Mouse (Mus musculus) lung, postnatal 0 days (tissue): ENCODE measurements around the gene Dnttip1.

Experiments
- CTCF ChIP-seq: IDR thresholded peaks from 2 replicates; pipeline ENCODE4 v1.5.1; 2016; ENCODE audit warnings: antibody characterized with exemption, mild to moderate bottlenecking
- EP300 ChIP-seq: IDR thresholded peaks from 2 replicates; pipeline ENCODE4 v1.6.1; 2016; ENCODE audit warnings: antibody characterized with exemption, mild to moderate bottlenecking, control low read depth

GRCm38 (mm10) chr2:164715005-164715404 is 30.8 kb upstream of the Dnttip1 start, which contains the start of gene Spint5:
- TF ChIP-seq CTCF (no peak), EP300 (no peak)
